Mouse (Mus musculus) neural tube, embryonic 15.5 days (tissue): ENCODE data around the gene Ripor2. TPM values are rescaled to one million over a fixed set of nuclear protein-coding genes. Genes with fewer than 3 reads are reported as not detected.

Experiments
- ATAC-seq: fragments of 200-750 bp; cut with Nextera tagmentation; 2 replicates; pipeline ENCODE4 v1.8.0; 2017; ENCODE audit warnings: mild to moderate bottlenecking, moderate TSS enrichment, moderate library complexity; ENCODE audit not compliant: low FRiP score
- H3K27ac ChIP-seq: fragments of 300-500 bp; sonication (generic); replicated peaks from 2 replicates; pipeline ENCODE4 v1.5.1; 2015; ENCODE audit warnings: mild to moderate bottlenecking, inconsistent platforms
- H3K27me3 ChIP-seq: fragments of 300-500 bp; sonication (generic); replicated peaks from 2 replicates; pipeline ENCODE4 v1.6.1; 2015; ENCODE audit warnings: inconsistent platforms
- H3K36me3 ChIP-seq: fragments of 300-500 bp; sonication (generic); 2 replicates; pipeline ENCODE4 v1.6.1; 2015; ENCODE audit warnings: inconsistent platforms
- H3K4me1 ChIP-seq: fragments of 300-500 bp; sonication (generic); 2 replicates; pipeline ENCODE4 v1.6.1; 2015; ENCODE audit warnings: inconsistent platforms
- H3K4me2 ChIP-seq: fragments of 300-500 bp; sonication (generic); 2 replicates; pipeline ENCODE4 v1.6.1; 2015; ENCODE audit warnings: inconsistent platforms, mild to moderate bottlenecking, moderate library complexity
- H3K4me3 ChIP-seq: fragments of 300-500 bp; sonication (generic); replicated peaks from 2 replicates; pipeline ENCODE4 v1.5.1; 2015; ENCODE audit warnings: mild to moderate bottlenecking, inconsistent platforms
- H3K9ac ChIP-seq: fragments of 300-500 bp; sonication (generic); replicated peaks from 2 replicates; pipeline ENCODE4 v1.6.1; 2015; ENCODE audit warnings: mild to moderate bottlenecking, inconsistent platforms
- H3K9me3 ChIP-seq: fragments of 300-500 bp; sonication (generic); replicated peaks from 2 replicates; pipeline ENCODE4 v1.6.1; 2016; ENCODE audit warnings: inconsistent platforms
- WGBS: fragments of 180-500 bp; shearing (Covaris S2); methylation state at CpG from one replicate; pipeline ENCODE4 v1.1.7; 2015; ENCODE audit warnings: mixed read lengths; 5-methylcytosine and 5-hydroxymethylcytosine counted together
- polyA plus RNA-seq: library from polyadenylated mRNA; unstranded; fragments of >200 nt; fragmentation: Nextera tagmentation; extraction: Ambion mirVana; gene quantifications from 2 replicates; pipeline ENCODE4 v1.2.1, GENCODE M21; 2015

Gene Ripor2
- polyA plus RNA-seq, 1 experiment from 2014 or later: 24.0 TPM

GRCm38 (mm10) chr13:24723699-24724394 lies 141.9 kb downstream of the Ripor2 start:
- Histone ChIP-seq H3K4me3 (no peak overlapping the region), H3K4me1 (no peaks in the 10 kb centered on the region), H3K27me3 (no peaks in the 10 kb centered on the region), H3K27ac (no peak overlapping the region; the same call in 1 of the 2 replicates), H3K9me3 (no peaks in the 10 kb centered on the region), H3K36me3 (peaks cover 17% of the 10 kb centered on the region; the same call in 1 of the 2 replicates), H3K9ac (no peak overlapping the region), H3K4me2 (no peak overlapping the region)
- no peak for ATAC-seq
- WGBS: 47% methylated on average over 8 of the region's 8 CpGs

- Histone ChIP-seq H3K4me1 (no peaks in the 10 kb centered on the region), H3K27me3 (no peaks in the 10 kb centered on the region), H3K36me3 (peaks cover 15% of the 10 kb centered on the region; the same call in 1 of the 2 replicates), H3K9me3 (no peaks in the 10 kb centered on the region), H3K4me2 (0 out of 2 replicates have a peak overlapping the region, but pooled peaks have one; percentile 6), H3K9ac (no peak overlapping the region), H3K27ac (no peak overlapping the region), H3K4me3 (no peak overlapping the region)
- WGBS: 58% methylated on average over 4 of the region's 4 CpGs
- no peak for ATAC-seq
These were observed 142.4 kb downstream of the Ripor2 start for GRCm38 (mm10) chr13:24724395-24724759.

- Histone ChIP-seq H3K9me3 (no peaks in the 10 kb centered on the region), H3K27me3 (no peaks in the 10 kb centered on the region), H3K4me1 (no peaks in the 10 kb centered on the region), H3K4me3 (no peak overlapping the region), H3K27ac (no peak overlapping the region), H3K4me2 (no peak overlapping the region), H3K9ac (no peak overlapping the region), H3K36me3 (peaks cover 20% of the 10 kb centered on the region; the same call in 1 of the 2 replicates)
- WGBS: 94% methylated on average over 5 of the region's 5 CpGs
- no peak for ATAC-seq
These were observed 147.1 kb downstream of the Ripor2 start for GRCm38 (mm10) chr13:24729128-24729527.

- Histone ChIP-seq H3K36me3 (peaks cover 19% of the 10 kb centered on the region; the same call in 1 of the 2 replicates), H3K4me1 (no peaks in the 10 kb centered on the region), H3K4me2 (no peak overlapping the region), H3K4me3 (no peak overlapping the region), H3K27me3 (no peaks in the 10 kb centered on the region), H3K9me3 (no peaks in the 10 kb centered on the region), H3K9ac (no peak overlapping the region), H3K27ac (no peak overlapping the region)
- ATAC-seq: no peak
- 80% methylated on average over 5 of the region's 5 CpGs for WGBS
These were observed 152.5 kb downstream of the Ripor2 start for GRCm38 (mm10) chr13:24734502-24734901.

GRCm38 (mm10) chr13:24735608-24736131 lies 153.7 kb downstream of the Ripor2 start:
- WGBS: 83% methylated on average over 6 of the region's 6 CpGs
- H3K9me3 ChIP-seq: no peaks in the 10 kb centered on the region
- H3K4me2 ChIP-seq: no peak overlapping the region
- H3K36me3 ChIP-seq: peaks cover 15% of the 10 kb centered on the region; the same call in 1 of the 2 replicates
- no peak for ATAC-seq
- H3K27me3 ChIP-seq: no peaks in the 10 kb centered on the region
- no peaks in the 10 kb centered on the region for H3K4me1 ChIP-seq
- H3K27ac ChIP-seq: no peak overlapping the region
- no peak overlapping the region for H3K4me3 ChIP-seq
- H3K9ac ChIP-seq: no peak overlapping the region

GRCm38 (mm10) chr13:24741028-24741427 lies 159.0 kb downstream of the Ripor2 start, which contains the start of gene Armh2:
TSS of gene Armh2 (plus strand) at chr13:24741232.
- Histone ChIP-seq H3K9ac (no peak within 1 kb of the TSS), H3K27ac (no peak within 1 kb of the TSS), H3K27me3 (no peaks in the 10 kb centered on the region), H3K4me3 (no peak within 1 kb of the TSS), H3K36me3 (no peaks in the 10 kb centered on the region), H3K4me2 (no peak within 1 kb of the TSS), H3K4me1 (no peaks in the 10 kb centered on the region), H3K9me3 (no peaks in the 10 kb centered on the region)
- WGBS: 64% methylated on average over 10 of the region's 10 CpGs
- no peak for ATAC-seq

- Histone ChIP-seq H3K4me3 (no peak overlapping the region), H3K27me3 (no peaks in the 10 kb centered on the region), H3K9me3 (no peaks in the 10 kb centered on the region), H3K36me3 (no peaks in the 10 kb centered on the region), H3K4me2 (no peak overlapping the region), H3K4me1 (no peaks in the 10 kb centered on the region), H3K27ac (no peak overlapping the region), H3K9ac (no peak overlapping the region)
- no peak for ATAC-seq
- WGBS: 89% methylated on average over 3 of the region's 3 CpGs
These were observed 165.8 kb downstream of the Ripor2 start for GRCm38 (mm10) chr13:24747823-24748222.

- no peak for ATAC-seq
- Histone ChIP-seq H3K9ac (no peak overlapping the region), H3K4me1 (no peaks in the 10 kb centered on the region), H3K27me3 (no peaks in the 10 kb centered on the region), H3K4me2 (no peak overlapping the region), H3K36me3 (no peaks in the 10 kb centered on the region), H3K9me3 (no peaks in the 10 kb centered on the region), H3K4me3 (no peak overlapping the region), H3K27ac (no peak overlapping the region)
- 87% methylated on average over 8 of the region's 8 CpGs for WGBS
These were observed 168.8 kb downstream of the Ripor2 start for GRCm38 (mm10) chr13:24750807-24751206.

- Histone ChIP-seq H3K27ac (no peak overlapping the region), H3K4me3 (no peak overlapping the region), H3K4me1 (no peaks in the 10 kb centered on the region), H3K27me3 (no peaks in the 10 kb centered on the region), H3K9ac (no peak overlapping the region), H3K4me2 (no peak overlapping the region), H3K36me3 (no peaks in the 10 kb centered on the region), H3K9me3 (no peaks in the 10 kb centered on the region)
- 90% methylated on average over 8 of the region's 8 CpGs for WGBS
- ATAC-seq: no peak
These were observed 169.4 kb downstream of the Ripor2 start for GRCm38 (mm10) chr13:24751396-24751795.

GRCm38 (mm10) chr13:24756756-24757155 lies 174.8 kb downstream of the Ripor2 start:
- H3K4me1 ChIP-seq: peaks cover 6% of the 10 kb centered on the region
- no peak overlapping the region for H3K4me3 ChIP-seq
- no peaks in the 10 kb centered on the region for H3K36me3 ChIP-seq
- no peak overlapping the region for H3K4me2 ChIP-seq
- H3K27ac ChIP-seq: no peak overlapping the region
- WGBS: 93% methylated on average over 3 of the region's 3 CpGs
- H3K27me3 ChIP-seq: no peaks in the 10 kb centered on the region
- no peaks in the 10 kb centered on the region for H3K9me3 ChIP-seq
- H3K9ac ChIP-seq: no peak overlapping the region
- no peak for ATAC-seq

- H3K9ac ChIP-seq: no peak overlapping the region
- peaks cover 13% of the 10 kb centered on the region for H3K4me1 ChIP-seq
- no peaks in the 10 kb centered on the region for H3K36me3 ChIP-seq
- H3K4me3 ChIP-seq: no peak overlapping the region
- H3K27me3 ChIP-seq: no peaks in the 10 kb centered on the region
- H3K9me3 ChIP-seq: no peaks in the 10 kb centered on the region
- no peak for ATAC-seq
- no peak overlapping the region for H3K27ac ChIP-seq
- 82% methylated on average over 12 of the region's 12 CpGs for WGBS
- no peak overlapping the region for H3K4me2 ChIP-seq
These were observed 176.0 kb downstream of the Ripor2 start for GRCm38 (mm10) chr13:24757820-24758564.

- no peaks in the 10 kb centered on the region for H3K9me3 ChIP-seq
- H3K4me2 ChIP-seq: no peak overlapping the region
- ATAC-seq: no peak
- 92% methylated on average over 10 of the region's 10 CpGs for WGBS
- H3K36me3 ChIP-seq: no peaks in the 10 kb centered on the region
- H3K4me3 ChIP-seq: no peak overlapping the region
- no peaks in the 10 kb centered on the region for H3K27me3 ChIP-seq
- no peak overlapping the region for H3K27ac ChIP-seq
- peaks cover 13% of the 10 kb centered on the region for H3K4me1 ChIP-seq
- H3K9ac ChIP-seq: no peak overlapping the region
These were observed 177.5 kb downstream of the Ripor2 start for GRCm38 (mm10) chr13:24759451-24759850.
